Mouse (Mus musculus) urinary bladder, postnatal 36 days (tissue): ENCODE measurements around the gene Sema5a.
"Not testable (repeated sequence)": the region's sequence is repeated elsewhere in the genome, so short reads cannot be mapped to it uniquely, and the experiment has no call there.

Experiments used
- DNase-seq, 2 experiments: peaks; one replicate each; pipeline ENCODE4 v3.0.0; 2022; ENCODE audit warnings: low spot score in 2 of 2, mixed read lengths in 1 of 2

Gene Sema5a

DNA sequence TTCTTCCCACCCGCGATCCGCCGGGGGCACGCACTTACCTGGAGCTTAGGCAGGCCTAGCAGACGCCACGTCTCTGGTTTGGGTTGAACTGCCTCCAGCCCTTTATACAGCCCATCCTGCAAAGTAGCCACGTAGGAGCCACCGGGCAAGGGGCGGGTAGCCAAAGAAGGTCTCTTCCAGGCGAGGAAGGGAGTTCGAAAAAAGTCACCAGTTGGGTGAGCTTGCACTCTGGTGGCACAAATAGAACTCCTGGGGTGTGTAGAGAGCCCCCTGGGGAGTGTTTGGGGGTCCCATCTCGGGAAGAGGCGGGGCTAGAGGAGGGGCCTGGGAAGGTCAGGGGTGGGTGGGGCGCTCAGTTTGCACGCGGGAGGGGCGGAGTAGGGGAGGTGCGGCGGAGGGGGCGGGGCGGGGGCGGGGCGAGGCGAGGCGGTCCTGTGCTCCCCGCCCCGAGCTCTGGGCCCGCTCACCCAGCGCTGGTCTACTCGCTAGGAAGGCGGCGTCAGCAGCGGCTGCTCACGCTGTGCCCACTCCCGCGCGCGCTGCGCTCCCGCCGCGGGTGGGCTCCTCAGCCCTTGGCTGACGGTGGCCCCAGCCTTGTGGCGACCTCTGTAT lies at the start of gene Sema5a:
Gene Sema5a (plus strand): TSS at position 467 of the 612 bp plus-strand sequence.
- DNase-seq = peak; percentile 68 to 71

- DNase-seq = no peak
Observed at GRCm38 (mm10) chr15:32198076-32198475, 46.5 kb upstream of the Sema5a start.

GRCm38 (mm10) chr15:32198561-32198960 lies 46.0 kb upstream of the Sema5a start:
- DNase-seq = no peak

- DNase-seq = no peak
Observed at GRCm38 (mm10) chr15:32203242-32203641, 41.4 kb upstream of the Sema5a start.

DNA sequence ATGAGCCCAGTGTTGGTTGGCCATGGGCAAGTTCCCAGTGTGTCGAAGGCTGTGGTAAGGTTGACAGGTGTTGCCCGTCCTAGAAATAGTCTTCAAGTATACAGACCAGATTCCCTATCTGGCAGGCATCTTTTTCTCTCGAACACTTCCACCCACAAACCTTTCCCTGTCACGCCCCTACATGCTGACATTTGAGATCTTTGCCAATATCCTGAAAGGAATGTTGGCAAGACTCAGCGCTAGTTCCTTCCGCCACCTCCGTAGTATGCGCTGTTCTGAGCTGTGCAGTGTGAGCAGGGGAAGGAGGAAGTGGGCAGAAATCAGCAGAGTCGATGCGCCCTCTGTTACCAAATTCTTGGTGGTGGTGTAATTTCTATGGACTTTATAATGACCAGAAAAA lies 39.7 kb upstream of the Sema5a start:
- no peak for DNase-seq

GRCm38 (mm10) chr15:32214687-32215086 lies 29.9 kb upstream of the Sema5a start:
- DNase-seq = not testable (repeated sequence)

- no peak for DNase-seq
Observed at GRCm38 (mm10) chr15:32223028-32223427, 21.6 kb upstream of the Sema5a start.

- DNase-seq = no peak
Observed at GRCm38 (mm10) chr15:32225394-32225793, 19.2 kb upstream of the Sema5a start.

GRCm38 (mm10) chr15:32226381-32226780 lies 18.2 kb upstream of the Sema5a start:
- no peak for DNase-seq

DNA sequence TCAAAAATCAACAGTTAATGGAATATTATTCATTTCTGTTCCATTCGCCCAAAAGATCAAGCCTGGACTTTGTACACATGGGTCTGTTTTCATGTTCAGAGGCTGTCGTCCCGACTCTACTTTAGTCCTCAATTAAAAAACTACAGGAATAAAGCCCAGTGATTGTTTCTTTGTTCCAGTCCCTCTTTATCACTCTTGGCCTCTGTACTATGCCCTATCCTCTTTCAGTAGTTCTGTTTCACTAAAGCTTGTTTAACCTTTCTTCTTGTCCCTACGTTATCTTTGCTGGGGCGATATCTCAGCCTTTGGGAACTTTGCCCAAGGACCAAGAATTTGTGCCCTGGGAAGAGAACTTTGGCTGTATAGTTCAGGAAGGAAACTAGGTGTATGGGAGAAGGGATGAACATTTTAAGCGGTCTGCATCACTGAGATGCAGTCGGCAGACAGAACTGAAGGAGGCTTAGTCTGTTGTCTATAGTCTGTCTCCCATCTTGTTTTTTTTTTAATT lies 17.7 kb upstream of the Sema5a start:
- DNase-seq = no peak

- DNase-seq = no peak
Observed at GRCm38 (mm10) chr15:32230066-32230465, 14.5 kb upstream of the Sema5a start.

- no peak for DNase-seq
Observed at GRCm38 (mm10) chr15:32232189-32232588, 12.4 kb upstream of the Sema5a start.

DNA sequence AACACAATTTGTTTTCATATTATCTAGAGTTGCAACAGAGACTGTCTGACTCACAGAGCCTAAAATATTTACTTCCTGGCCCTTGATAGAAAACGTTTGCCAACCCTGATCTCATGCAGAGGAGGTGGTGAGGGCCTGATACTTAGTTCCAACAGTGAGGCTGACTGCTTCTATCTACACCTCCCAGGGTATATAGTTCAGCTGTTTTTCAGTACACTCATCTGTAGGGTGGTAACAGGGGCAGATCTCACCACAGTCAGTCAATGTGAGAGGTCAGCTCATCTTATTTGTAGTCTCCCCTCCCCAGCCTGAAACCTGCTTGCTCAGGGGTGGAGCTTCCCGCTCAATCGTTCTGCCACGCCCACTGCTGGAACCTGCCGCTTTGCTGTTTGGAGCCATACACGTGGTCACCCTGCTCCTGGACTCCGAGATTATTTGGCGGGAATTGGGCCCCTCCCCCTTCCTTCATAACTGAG lies 11.9 kb upstream of the Sema5a start:
- DNase-seq = peak in 1 of 2 experiments; percentile 59

- DNase-seq = no peak
Observed at GRCm38 (mm10) chr15:32233451-32233850, 11.2 kb upstream of the Sema5a start.

GRCm38 (mm10) chr15:32239099-32239498 lies 5.5 kb upstream of the Sema5a start:
- no peak for DNase-seq

DNA sequence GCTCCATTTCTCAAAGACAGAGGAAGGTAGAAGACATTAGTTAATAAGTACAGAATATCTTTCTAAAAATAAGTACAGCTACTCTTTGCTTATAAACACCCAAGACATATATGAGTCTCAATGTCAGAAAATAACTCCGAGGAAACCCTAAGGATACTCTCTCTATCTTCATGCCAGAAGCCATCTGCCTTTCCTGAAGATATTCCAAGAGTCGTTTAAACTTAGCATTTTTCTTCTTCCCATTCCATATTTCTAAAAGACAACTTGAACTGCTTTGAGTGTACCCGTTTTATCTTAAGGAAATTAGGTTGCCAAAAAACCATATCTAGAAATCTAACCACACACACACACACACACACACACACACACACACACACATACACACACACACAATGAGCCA lies 4.5 kb upstream of the Sema5a start:
- DNase-seq = no peak

- no peak for DNase-seq
Observed at GRCm38 (mm10) chr15:32241666-32242065, 2.9 kb upstream of the Sema5a start.

DNA sequence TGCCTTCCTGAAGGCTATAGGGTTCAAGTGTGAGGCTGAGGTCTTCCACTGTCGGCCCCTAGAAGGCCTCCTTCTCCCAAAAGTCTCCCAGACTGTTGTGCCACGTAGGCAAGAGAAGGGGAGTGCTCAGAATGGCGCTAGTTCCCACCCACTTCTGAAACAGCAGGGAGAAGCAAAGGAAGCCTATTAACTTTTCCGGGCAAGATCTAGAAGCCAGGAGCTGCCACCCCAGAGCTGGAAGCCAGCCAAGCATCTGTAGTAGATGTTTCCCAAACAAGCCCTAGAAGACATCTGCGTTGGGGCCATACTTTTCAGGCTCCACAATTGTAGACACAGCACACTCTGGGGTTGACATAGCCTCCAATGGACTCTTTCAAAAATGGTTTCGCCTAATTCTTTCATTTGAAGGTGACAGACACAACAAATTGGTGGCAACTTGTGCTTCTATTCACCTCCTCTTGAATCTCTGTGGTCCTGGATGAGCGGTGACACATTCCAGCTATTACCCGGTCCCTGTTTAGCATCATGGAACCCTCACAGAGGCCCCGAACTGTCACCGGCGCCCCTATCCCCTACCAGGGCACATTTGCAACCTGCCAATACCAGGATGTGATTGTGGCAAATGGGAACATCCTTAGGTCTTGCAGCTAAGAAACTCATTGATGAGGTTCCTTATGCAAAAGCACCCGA lies 1.4 kb upstream of the Sema5a start:
- peak; percentile 28 to 44 for DNase-seq

DNA sequence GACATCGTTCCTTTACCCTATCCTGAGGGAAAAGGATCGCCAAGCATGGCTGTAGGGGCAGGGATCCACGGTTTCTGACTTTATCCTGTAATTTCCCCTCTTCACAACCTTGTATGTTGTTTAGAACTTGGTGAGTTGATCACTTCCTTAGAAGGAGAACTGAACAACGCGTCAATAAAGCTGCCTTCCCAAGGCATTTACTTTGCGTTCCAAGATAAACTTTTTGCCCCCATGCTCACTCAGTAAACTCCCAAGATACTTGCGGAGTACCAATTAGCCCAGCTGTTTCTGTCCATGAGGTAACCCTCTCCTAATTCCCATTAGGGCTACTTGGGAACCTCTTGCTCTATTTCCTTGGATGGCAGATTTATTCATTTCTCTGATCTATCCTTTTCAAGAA lies 786 bp upstream of the Sema5a start:
- no peak for DNase-seq

DNA sequence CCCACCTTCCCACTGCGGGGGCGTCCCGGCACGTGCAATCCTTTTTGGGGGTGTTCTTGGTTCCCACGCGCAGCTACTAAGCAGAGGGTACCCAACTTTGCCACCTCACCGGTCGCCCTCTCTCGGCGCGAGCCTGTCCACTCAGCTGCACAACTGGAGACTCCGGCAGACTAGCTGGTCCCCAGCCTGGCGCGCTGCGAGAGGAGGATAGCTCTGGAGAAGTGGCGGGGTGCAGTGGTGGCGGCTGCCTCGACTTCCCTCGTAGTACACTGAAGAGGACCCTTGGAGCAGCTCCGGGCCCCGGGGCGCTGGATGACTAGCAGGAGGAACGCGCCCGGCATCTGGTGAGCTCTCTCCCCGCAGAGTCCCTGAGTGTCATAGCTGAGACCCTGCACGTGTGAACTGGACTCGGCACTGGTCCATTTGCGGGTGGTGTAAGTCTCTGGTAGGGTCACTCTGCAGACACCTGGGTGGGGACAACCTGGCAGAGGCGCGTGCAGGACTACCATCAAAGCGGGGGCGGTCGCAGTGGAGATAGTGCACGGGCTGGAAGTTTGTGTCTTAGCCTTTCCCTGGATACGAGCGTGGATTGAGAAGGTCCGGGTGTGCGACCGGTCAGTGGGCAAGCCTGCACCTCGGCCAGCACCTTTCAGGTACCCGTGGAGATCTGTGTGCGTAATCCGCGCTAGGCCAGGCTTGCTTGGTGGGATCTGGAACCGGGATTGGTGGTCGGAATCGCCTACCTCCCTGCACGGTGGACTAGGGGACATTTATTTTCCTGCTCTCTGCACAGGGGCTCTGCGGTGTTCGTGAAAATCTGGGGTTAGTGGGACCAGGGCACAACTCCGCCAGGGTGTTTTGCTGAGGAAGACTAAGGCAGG lies 586 bp downstream of the Sema5a start:
- DNase-seq = peak in 1 of 2 experiments; percentile 34

DNA sequence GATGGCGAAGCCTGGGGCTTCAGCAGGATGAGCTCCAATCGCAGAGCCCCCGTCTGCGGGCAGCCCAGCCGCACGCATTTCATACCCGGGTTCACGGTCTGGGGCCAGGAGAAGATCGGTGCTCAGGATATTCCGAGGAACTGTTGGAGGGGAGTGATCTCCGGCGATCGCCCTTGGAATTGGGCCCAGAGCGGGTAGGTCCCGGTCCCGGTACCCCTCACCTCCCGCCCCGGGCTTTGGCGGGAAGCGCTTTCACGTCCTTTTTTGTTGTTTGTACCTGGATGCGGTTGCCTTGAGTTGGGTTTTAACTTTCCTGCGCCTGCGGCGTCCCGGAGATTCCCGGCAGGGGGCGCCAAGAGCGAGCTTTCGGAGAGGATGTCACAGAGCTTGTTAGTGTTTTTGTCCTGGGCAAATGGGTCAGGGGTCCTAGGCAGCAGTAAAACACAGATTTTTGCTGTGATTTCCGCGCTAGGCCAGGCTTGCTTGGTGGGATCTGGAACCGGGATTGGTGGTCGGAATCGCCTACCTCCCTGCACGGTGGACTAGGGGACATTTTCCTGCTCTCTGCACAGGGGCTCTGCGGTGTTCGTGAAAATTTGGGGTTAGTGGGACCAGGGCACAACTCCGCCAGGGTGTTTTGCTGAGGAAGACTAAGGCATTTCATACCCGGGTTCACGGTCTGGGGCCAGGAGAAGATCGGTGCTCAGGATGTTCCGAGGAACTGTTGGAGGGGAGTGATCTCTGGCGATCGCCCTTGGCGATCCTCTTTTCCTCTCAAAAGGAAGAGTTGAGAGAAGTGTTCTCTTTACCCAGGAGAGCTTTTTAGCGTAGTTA lies 1.4 kb downstream of the Sema5a start:
- peak; percentile 86 to 88 for DNase-seq
